Mouse (Mus musculus): ENCODE results near the gene Adipoq. TPM values are rescaled to one million over a fixed set of nuclear protein-coding genes. Genes with fewer than 3 reads are reported as not detected.

The Adipoq gene
- total RNA-seq, 4 experiments from 2014 or later = not detected

- no peak for DNase-seq (ENCODE audit: low spot score in 2 of 2)
Observed at GRCm38 (mm10) chr16:23114339-23115171, 31.8 kb upstream of the Adipoq start.

GRCm38 (mm10) chr16:23115486-23115885, 30.9 kb upstream of the Adipoq start:
- DNase-seq (ENCODE audit: low spot score in 2 of 2) = no peak

GRCm38 (mm10) chr16:23117173-23117572, 29.2 kb upstream of the Adipoq start:
- no peak for DNase-seq (ENCODE audit: low spot score in 2 of 2)

- DNase-seq (ENCODE audit: low spot score in 2 of 2) = no peak
Observed at GRCm38 (mm10) chr16:23122446-23122845, 23.9 kb upstream of the Adipoq start.

GRCm38 (mm10) chr16:23123104-23123503, 23.2 kb upstream of the Adipoq start:
- no peak for DNase-seq (ENCODE audit: low spot score in 2 of 2)

DNA sequence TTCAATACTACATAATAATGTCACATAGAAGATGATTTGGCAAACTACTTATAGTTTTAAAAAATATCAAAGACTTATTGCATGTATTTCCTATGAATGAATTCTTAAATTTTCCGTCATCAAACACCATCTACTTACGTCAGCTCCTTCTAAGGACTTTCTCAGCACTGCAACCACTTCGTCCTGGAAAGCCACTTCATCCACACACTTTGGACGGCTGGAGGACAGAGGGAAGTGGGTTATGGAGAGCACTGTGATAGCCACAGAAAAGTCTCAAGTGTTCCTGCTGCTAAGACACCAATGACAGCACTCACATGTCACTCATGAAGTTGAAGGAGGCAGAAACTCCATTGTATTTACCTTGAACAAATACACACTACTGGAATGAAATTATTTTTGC, 21.9 kb upstream of the Adipoq start:
- DNase-seq (ENCODE audit: low spot score in 2 of 2) = no peak

- no peak for DNase-seq (ENCODE audit: low spot score in 2 of 2)
Observed at GRCm38 (mm10) chr16:23127311-23127672, 19.0 kb upstream of the Adipoq start.

DNA sequence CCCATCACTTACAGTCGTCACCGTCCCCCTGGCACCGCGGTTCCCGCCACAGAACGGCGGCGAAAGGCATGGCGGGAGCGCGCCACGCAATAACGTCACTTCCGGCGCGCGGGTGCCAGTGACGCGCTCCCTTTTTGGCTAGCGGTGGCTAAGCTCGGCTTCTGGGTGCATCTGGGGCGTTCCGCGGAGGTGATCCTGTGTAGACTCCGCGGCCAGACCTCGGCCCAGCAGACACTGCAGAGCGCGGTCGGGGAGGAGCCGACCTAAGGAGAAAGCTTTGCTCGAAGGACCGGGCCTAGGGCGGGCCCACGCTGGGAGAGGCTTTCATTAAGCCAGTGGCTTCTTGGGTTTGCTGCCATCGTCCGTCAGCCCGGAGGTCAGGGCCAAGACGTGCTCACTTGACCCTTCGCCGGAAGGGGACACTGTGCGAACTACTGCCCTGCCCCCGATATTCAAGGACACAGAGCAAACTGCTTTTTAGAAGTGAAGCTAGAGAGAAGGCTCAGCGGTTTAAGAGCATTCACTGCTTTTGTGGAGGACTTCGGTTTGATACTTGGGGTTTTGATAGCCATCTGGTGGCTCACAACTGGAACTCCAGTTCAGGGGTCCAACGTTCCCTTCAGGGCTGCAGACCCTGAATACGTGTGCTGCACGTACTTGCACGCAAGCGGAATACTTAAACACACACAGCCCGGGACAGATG, 18.5 kb upstream of the Adipoq start, which contains the start of gene Rfc4:
Gene Rfc4, minus strand, starts transcription at position 65 of the 703 bp plus-strand sequence.
- peak; percentile 84 to 92 for DNase-seq (ENCODE audit: low spot score in 2 of 2)

- no peak for DNase-seq (ENCODE audit: low spot score in 2 of 2)
Observed at GRCm38 (mm10) chr16:23130303-23130702, 16.0 kb upstream of the Adipoq start.

DNA sequence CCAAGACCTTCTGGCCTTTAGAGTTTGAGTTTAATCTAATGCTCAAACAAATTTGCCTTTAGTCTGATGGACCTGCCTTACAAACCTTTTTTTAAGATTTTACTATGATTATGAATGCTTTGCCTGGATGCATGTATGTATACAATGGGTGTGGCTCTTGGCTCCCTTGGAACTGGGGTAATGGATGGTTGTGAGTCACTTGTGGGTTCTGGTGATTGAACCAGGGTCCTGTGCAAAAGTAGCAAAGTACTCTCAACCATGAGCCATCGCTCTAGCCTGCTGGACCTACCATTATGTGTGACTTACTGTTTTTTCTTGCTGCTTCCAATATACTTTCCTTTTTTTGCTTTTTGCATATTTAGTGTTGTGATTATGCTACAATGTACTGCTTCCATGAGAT, 14.0 kb upstream of the Adipoq start:
- no peak for DNase-seq (ENCODE audit: low spot score in 2 of 2)

- DNase-seq (ENCODE audit: low spot score in 2 of 2) = no peak
Observed at GRCm38 (mm10) chr16:23135421-23136149, 10.8 kb upstream of the Adipoq start.

DNA sequence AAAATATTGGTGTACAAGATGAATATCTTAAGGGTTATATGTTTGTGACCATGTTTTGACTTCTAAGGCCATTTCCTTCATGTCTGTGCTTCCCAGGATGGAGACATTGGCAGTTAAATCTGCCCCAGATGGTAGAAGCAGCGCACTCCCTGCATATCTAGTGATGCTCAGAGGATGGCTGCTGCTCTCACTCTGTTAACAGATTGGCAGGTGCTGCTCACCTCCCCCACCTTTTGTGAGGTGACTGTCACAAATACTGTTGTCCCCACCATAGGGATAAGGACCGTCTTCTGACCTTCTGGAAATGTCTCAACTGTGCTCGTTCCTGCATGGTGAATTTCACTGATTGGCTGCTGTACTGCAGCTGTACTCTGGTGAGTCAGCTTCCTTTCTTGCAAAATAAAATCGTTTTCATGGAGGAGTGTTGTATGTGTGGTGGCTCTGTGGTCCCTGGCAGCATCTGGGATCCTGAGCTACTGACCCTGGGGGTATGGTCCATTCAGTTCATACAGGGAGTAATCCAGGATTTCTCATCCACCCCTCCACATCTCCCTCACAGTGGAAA, 9.8 kb upstream of the Adipoq start:
- DNase-seq (ENCODE audit: low spot score in 2 of 2) = no peak

DNA sequence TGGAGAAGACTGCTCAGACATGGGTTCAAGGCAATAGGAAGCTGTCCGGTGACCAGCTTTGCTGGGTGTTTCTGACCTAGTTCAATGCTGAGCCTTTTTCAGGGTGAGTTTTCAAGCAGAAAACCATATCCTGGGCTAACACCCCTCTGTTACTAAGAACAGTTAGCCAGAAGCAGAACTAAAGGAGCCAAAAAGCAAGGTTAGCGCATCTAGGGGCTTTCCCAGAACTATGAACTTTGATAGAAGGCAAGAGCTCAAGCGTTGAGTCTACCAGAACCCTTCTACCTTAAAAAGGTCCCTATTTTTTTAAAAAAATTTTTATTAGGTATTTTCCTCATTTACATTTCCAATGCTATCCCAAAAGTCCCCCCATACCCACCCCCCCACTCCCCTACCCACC, 5.4 kb upstream of the Adipoq start:
- no peak for DNase-seq (ENCODE audit: low spot score in 2 of 2)

DNA sequence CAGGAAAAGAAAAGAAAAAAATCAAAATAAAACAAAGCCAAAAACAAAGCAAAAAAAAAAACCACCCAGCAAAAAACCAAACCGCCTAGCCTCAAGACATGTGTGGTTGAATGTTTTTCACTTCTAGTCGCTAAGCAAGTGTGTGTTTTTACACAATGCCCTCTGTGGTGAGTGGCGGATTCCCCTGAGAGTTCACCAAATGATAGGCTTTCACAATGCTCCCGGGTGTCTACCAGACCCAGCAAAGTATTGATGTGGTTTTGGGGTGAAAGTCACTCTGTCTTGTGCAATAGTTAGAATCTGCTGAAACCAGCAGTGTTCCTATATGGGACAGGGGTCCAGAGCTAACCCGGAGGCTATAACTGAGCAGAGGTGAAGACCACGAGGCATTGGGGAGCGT, 2.0 kb upstream of the Adipoq start:
- DNase-seq (ENCODE audit: low spot score in 2 of 2) = no peak

- no peak for DNase-seq (ENCODE audit: low spot score in 2 of 2)
Observed at GRCm38 (mm10) chr16:23145211-23145610, 1.1 kb upstream of the Adipoq start.

DNA sequence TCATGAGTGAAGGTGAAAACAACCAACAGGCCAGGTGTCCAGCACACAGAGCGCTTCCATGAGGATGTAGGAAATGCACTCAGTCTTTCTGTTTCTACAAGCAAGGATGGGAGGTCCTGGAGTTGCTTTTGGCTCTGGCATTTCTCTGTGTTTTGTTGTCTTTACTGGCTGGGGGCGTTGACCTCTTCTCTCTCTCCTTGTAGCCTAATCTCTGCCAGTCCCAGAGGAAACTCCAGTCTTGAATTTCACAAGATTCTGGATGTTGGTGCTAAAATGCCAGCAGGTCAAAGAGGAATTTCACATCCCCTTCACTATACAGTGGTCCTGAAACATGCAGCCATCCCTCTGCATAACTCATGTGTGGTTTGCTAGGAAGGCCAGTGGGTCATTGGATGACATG, 2.6 kb downstream of the Adipoq start:
- DNase-seq (ENCODE audit: low spot score in 2 of 2) = no peak

DNA sequence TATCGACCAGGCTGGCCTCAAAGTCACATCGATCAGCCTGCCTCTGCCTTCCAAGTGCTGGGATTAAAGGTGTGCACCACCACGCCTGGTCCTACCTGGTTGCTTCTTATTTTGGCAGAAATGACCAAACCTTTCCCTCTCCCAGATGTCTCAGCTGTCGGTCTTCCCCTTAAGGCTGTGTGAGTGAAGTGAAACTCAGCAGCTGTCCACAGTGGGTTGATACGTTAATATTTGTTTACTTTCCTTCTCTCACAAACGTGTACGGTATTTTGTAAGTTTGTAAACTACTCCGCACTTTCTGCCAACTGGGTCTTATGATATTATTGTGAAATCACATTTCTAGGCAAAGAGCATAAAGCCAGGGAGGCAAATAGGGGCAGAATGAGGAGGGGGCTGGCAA, 3.1 kb downstream of the Adipoq start:
- DNase-seq (ENCODE audit: low spot score in 2 of 2) = no peak

- peak in 1 of 2 experiments; percentile 28 for DNase-seq (ENCODE audit: low spot score in 2 of 2)
Observed at GRCm38 (mm10) chr16:23151423-23151822, 5.1 kb downstream of the Adipoq start.

- DNase-seq (ENCODE audit: low spot score in 2 of 2) = no peak
Observed at GRCm38 (mm10) chr16:23154261-23154660, 7.9 kb downstream of the Adipoq start.

DNA sequence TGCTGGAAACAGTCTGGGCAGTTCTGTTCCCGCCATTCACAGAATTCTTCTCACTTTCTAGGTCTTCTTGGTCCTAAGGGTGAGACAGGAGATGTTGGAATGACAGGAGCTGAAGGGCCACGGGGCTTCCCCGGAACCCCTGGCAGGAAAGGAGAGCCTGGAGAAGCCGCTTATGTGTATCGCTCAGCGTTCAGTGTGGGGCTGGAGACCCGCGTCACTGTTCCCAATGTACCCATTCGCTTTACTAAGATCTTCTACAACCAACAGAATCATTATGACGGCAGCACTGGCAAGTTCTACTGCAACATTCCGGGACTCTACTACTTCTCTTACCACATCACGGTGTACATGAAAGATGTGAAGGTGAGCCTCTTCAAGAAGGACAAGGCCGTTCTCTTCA, 10.7 kb downstream of the Adipoq start:
- DNase-seq (ENCODE audit: low spot score in 2 of 2) = no peak

DNA sequence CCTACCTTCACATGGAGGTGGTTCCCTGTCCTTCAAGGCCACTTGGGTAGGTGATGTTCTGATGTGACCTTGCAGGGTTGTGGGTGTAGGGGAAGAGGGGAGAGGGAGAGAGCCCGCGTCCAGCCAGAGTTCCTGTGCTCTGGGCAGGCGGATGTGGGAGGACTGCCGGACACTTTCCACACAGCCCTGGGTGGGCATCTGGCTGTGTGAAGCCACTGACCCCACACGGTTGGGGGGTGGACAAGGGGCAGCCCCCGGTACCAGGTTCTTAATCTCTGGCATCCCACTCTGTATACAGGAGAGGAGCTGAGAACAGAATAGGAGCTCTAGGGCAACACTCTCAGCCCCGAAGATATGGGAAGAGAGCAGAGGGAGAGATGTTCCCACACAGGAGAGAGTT, 12.0 kb downstream of the Adipoq start:
- no peak for DNase-seq (ENCODE audit: low spot score in 2 of 2)

- no peak for DNase-seq (ENCODE audit: low spot score in 2 of 2)
Observed at GRCm38 (mm10) chr16:23158957-23159356, 12.6 kb downstream of the Adipoq start.
